12 mouse cellular contexts compared by ENCODE assay signal in the genomic region with DNA sequence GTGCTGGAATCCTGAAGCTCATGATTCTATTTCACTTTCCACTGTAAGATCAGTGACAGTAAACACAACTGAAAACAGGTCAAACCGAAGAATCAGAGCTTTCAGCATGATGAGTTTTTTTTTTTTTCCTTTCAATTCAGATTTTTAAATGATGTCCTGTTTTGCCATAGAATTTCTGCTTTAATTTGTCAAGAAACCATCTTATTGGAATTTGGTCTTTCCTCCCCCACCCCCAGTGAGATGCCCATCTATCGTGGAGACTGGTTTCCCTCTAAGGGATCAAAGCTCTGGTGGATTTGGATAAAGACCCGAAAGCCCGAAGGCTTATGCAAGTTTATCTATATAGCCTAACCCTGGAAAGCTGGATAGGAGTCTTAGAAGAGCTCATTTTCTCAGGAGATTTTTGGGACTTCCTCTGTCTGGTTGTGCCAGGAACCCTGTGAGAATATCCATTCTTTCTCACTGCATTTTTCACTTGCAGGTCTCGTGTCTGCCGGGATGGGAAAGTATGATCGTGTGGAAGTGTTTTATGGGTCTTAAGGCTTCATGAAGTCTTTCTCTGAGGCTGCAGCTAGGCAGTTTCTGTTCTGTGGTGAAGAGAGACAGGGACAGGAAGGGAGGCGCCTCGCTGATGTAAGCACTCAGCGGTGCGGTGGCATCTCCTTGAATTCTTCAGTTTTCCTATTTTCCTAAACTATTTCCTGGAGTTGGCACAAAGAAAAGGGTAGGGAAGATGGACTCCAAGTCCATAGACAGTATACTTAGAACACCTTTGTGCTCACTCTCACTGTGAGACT.
DNase-seq lines count a peak whose midpoint lies in the region; ATAC-seq and TF ChIP-seq lines count a peak whose summit lies in the region.
"Had no signal": no experiment of that assay in that cellular context is flagged by ENCODE, and none has a peak within 500 bp of the region (broad histone marks: within the 10 kb centered on the region; RNA-seq: fewer than 3 reads in every experiment).

No protein-coding gene starts in this region.

- no peak overlapping the region; the same call in 1 of the 2 replicates for H3K4me3 ChIP-seq in layer of hippocampus, adult 2 months
- peak overlapping the region; percentile 12; the same call in 1 of the 2 replicates for H3K4me3 ChIP-seq in embryonic facial prominence, embryonic 14.5 days (ENCODE audit: low read depth, low read length)
- H3K4me3 ChIP-seq in hindbrain, embryonic 16.5 days (ENCODE audit: low read length), result no peak overlapping the region

- ATAC-seq in embryonic facial prominence, embryonic 14.5 days (ENCODE audit: low read depth), result no peak
- ATAC-seq in hindbrain, embryonic 16.5 days, result no peak

- no peak for TF ChIP-seq CTCF in layer of hippocampus, adult 2 months (conservative IDR thresholded peaks at IDR 0.05)
- TF ChIP-seq CTCF in brain, embryonic 14.5 days (IDR thresholded peaks at IDR 0.05; ENCODE audit: borderline replicate concordance, extremely low read depth, insufficient read depth, insufficient read length), result no peak

- no peak for DNase-seq in layer of hippocampus, adult 2 months (ENCODE audit: low spot score in 2 of 2)
- DNase-seq in layer of hippocampus, postnatal 14 days (ENCODE audit: low spot score in 2 of 2), result no peak
- DNase-seq in brain, embryonic 14.5 days (ENCODE audit: low read depth), result peak; percentile 9
- DNase-seq in embryonic facial prominence, embryonic 14.5 days (ENCODE audit: low spot score), result peak; percentile 24
- peak; percentile 34 for DNase-seq in kidney, postnatal 10 days
- no peak for DNase-seq in left cerebral cortex, postnatal 36 days (ENCODE audit: low spot score in 2 of 2)
- no peak for DNase-seq in gastrocnemius, postnatal 10 days
- DNase-seq: adrenal gland, postnatal 10 days; cerebellum, postnatal 36 days; right cerebral cortex, postnatal 14 days; thymus, adult 2 months had no signal

- H3K9ac ChIP-seq in embryonic facial prominence, embryonic 14.5 days (ENCODE audit: low read depth, low read length), result no peak overlapping the region
- H3K9ac ChIP-seq in hindbrain, embryonic 16.5 days (ENCODE audit: low read depth, low read length), result no peak overlapping the region

- no peak for TF ChIP-seq POLR2A in brain, embryonic 14.5 days (IDR thresholded peaks at IDR 0.05; ENCODE audit: borderline replicate concordance, extremely low read depth, insufficient read depth, insufficient read length, poor library complexity, severe bottlenecking)

- peak overlapping the region; percentile 50; the same call in 1 of the 2 replicates for H3K27ac ChIP-seq in layer of hippocampus, adult 2 months
- H3K27ac ChIP-seq in embryonic facial prominence, embryonic 14.5 days (replicated peaks; ENCODE audit: low read depth, low read length), result peak overlapping the region; percentile 74
- H3K27ac ChIP-seq in hindbrain, embryonic 16.5 days (ENCODE audit: low read depth, low read length), result no peak overlapping the region

- peak overlapping the region; percentile 53 for H3K4me2 ChIP-seq in embryonic facial prominence, embryonic 14.5 days (ENCODE audit: low read depth, low read length)
- H3K4me2 ChIP-seq in hindbrain, embryonic 16.5 days (ENCODE audit: low read length), result no peak overlapping the region

- intact Hi-C loops in left cerebral cortex, postnatal 36 days (cut with DNase I), result no loop called here

- H3K36me3 ChIP-seq in embryonic facial prominence, embryonic 14.5 days (ENCODE audit: control insufficient read depth, insufficient read depth, low read length), result no peaks in the 10 kb centered on the region
- H3K36me3 ChIP-seq in hindbrain, embryonic 16.5 days (ENCODE audit: control insufficient read depth, insufficient read depth, low read length), result no peaks in the 10 kb centered on the region

- H3K4me1 ChIP-seq in embryonic facial prominence, embryonic 14.5 days (ENCODE audit: control insufficient read depth, insufficient read depth, low read length), result peaks cover 36% of the 10 kb centered on the region
- peaks cover 9% of the 10 kb centered on the region for H3K4me1 ChIP-seq in hindbrain, embryonic 16.5 days (ENCODE audit: control insufficient read depth, insufficient read depth, low read depth, low read length)

- 32% methylated on average over 11 of the region's 11 CpGs for WGBS in embryonic facial prominence, embryonic 14.5 days
- 48% methylated on average over 11 of the region's 11 CpGs for WGBS in hindbrain, embryonic 16.5 days

- no peaks in the 10 kb centered on the region for H3K9me3 ChIP-seq in embryonic facial prominence, embryonic 14.5 days (ENCODE audit: control insufficient read depth, low read length)
- H3K9me3 ChIP-seq in hindbrain, embryonic 16.5 days (ENCODE audit: control insufficient read depth, low read length), result no peaks in the 10 kb centered on the region

- H3K27me3 ChIP-seq in embryonic facial prominence, embryonic 14.5 days (replicated peaks; ENCODE audit: control insufficient read depth, insufficient read depth, low read length), result no peaks in the 10 kb centered on the region
- H3K27me3 ChIP-seq in hindbrain, embryonic 16.5 days (replicated peaks; ENCODE audit: control insufficient read depth, insufficient read depth, low read length), result peaks cover 8% of the 10 kb centered on the region

Comparison
In these comparisons a context has a peak if more than half of its experiments do, and no peak if none do; other contexts are left out.
1. DNase-seq: peak in brain, embryonic 14.5 days (single experiment), embryonic facial prominence, embryonic 14.5 days (single experiment) and kidney, postnatal 10 days (single experiment); none in layer of hippocampus, adult 2 months (0 of 2), layer of hippocampus, postnatal 14 days (0 of 2), left cerebral cortex, postnatal 36 days (0 of 2) and gastrocnemius, postnatal 10 days (single experiment).